Mouse (Mus musculus) G1E (cell line): ENCODE measurements at regions not wholly inside any gene's neighbourhood (a gene's known extent, or its start where the extent isn't known, plus 50 kb on each side); places are given as distances from the start of the nearest gene placed in this dataset.

Experiments
- ATAC-seq: 2 replicates; pipeline ENCODE4 v1.8.0; 2016; ENCODE audit warnings: mild to moderate bottlenecking; ENCODE audit not compliant: insufficient number of reproducible peaks, poor library complexity, low FRiP score, severe bottlenecking; ENCODE audit errors: extremely low read depth
- DNase-seq: peaks from one replicate; pipeline ENCODE4 v3.0.0; 2012; ENCODE audit warnings: low spot score
- H3K27me3 ChIP-seq: 2 replicates; pipeline ENCODE4 v1.6.1; 2012; ENCODE audit warnings: mild to moderate bottlenecking, low read length, inconsistent platforms; ENCODE audit not compliant: insufficient read depth
- H3K36me3 ChIP-seq: replicated peaks from 2 replicates; pipeline ENCODE3; 2012; ENCODE audit warnings: mild to moderate bottlenecking, inconsistent platforms
- H3K4me1 ChIP-seq: 2 replicates; pipeline ENCODE4 v1.6.1; 2012; ENCODE audit warnings: low read depth, low read length, inconsistent platforms, mixed read lengths; ENCODE audit not compliant: insufficient read depth
- H3K4me3 ChIP-seq: 2 replicates; pipeline ENCODE4 v1.5.1; 2012; ENCODE audit warnings: low read depth, mild to moderate bottlenecking, inconsistent platforms, low read length, moderate library complexity, mixed read lengths
- H3K9me3 ChIP-seq: replicated peaks from 2 replicates; pipeline ENCODE4 v1.6.1; 2012; ENCODE audit warnings: inconsistent platforms
- CTCF ChIP-seq: IDR thresholded peaks from 2 replicates; pipeline ENCODE4 v1.5.1; 2012; ENCODE audit warnings: low read depth, low read length, inconsistent platforms, mixed read lengths
- GATA1 ChIP-seq: IDR thresholded peaks from 2 replicates; pipeline ENCODE4 v1.6.1; 2012; ENCODE audit warnings: borderline replicate concordance, low read length, inconsistent platforms, mixed read lengths
- GATA2 ChIP-seq: IDR thresholded peaks from 2 replicates; pipeline ENCODE4 v1.6.1; 2012; ENCODE audit warnings: low read depth, low read length, inconsistent platforms, borderline replicate concordance
- POLR2AphosphoS5 ChIP-seq: IDR thresholded peaks from 2 replicates; pipeline ENCODE4 v1.6.1; 2012; ENCODE audit warnings: low read depth, low read length, inconsistent platforms; ENCODE audit not compliant: insufficient replicate concordance
- TAL1 ChIP-seq: conservative IDR thresholded peaks from 2 replicates; pipeline ENCODE4 v1.6.1; 2012; ENCODE audit warnings: low read depth, low read length, inconsistent platforms, mixed read lengths

GRCm38 (mm10) chr14:60523010-60523409 is 110.8 kb upstream of the Spata13 start:
- no peak for DNase-seq
- TF ChIP-seq GATA1 (no peak), POLR2AphosphoS5 (no peak), TAL1 (no peak), CTCF (no peak), GATA2 (no peak)
- H3K4me1 ChIP-seq: no peaks in the 10 kb centered on the region
- ATAC-seq: no peak
- no peaks in the 10 kb centered on the region for H3K36me3 ChIP-seq
- no peaks in the 10 kb centered on the region for H3K9me3 ChIP-seq
- no peaks in the 10 kb centered on the region for H3K27me3 ChIP-seq
- no peak overlapping the region for H3K4me3 ChIP-seq

GRCm38 (mm10) chr14:60524869-60525268 is 108.9 kb upstream of the Spata13 start:
- Histone ChIP-seq H3K27me3 (no peaks in the 10 kb centered on the region), H3K9me3 (no peaks in the 10 kb centered on the region), H3K36me3 (no peaks in the 10 kb centered on the region), H3K4me1 (no peaks in the 10 kb centered on the region), H3K4me3 (no peak overlapping the region)
- ATAC-seq (no peak), DNase-seq (no peak)
- TF ChIP-seq POLR2AphosphoS5 (no peak), CTCF (no peak), GATA2 (no peak), TAL1 (no peak), GATA1 (no peak)

- H3K4me3 ChIP-seq: no peak overlapping the region
- DNase-seq (peak; percentile 36), ATAC-seq (no peak; the same call in 1 of the 2 replicates)
- no peaks in the 10 kb centered on the region for H3K4me1 ChIP-seq
- H3K9me3 ChIP-seq: no peaks in the 10 kb centered on the region
- TF ChIP-seq GATA2 (no peak), TAL1 (no peak), POLR2AphosphoS5 (no peak), CTCF (peak; percentile 29; the same call in 1 of the 2 replicates), GATA1 (no peak)
- H3K27me3 ChIP-seq: no peaks in the 10 kb centered on the region
- H3K36me3 ChIP-seq: no peaks in the 10 kb centered on the region
These were observed 108.4 kb upstream of the Spata13 start for GRCm38 (mm10) chr14:60525284-60525962.

GRCm38 (mm10) chr14:60525979-60526378 is 107.8 kb upstream of the Spata13 start:
- TF ChIP-seq POLR2AphosphoS5 (no peak), TAL1 (no peak), GATA2 (no peak), CTCF (no peak), GATA1 (no peak)
- DNase-seq (no peak), ATAC-seq (no peak)
- no peaks in the 10 kb centered on the region for H3K9me3 ChIP-seq
- no peak overlapping the region for H3K4me3 ChIP-seq
- no peaks in the 10 kb centered on the region for H3K4me1 ChIP-seq
- no peaks in the 10 kb centered on the region for H3K27me3 ChIP-seq
- H3K36me3 ChIP-seq: no peaks in the 10 kb centered on the region

GRCm38 (mm10) chr14:60526832-60527231 is 107.0 kb upstream of the Spata13 start:
- no peaks in the 10 kb centered on the region for H3K36me3 ChIP-seq
- no peak overlapping the region for H3K4me3 ChIP-seq
- DNase-seq (no peak), ATAC-seq (no peak)
- H3K27me3 ChIP-seq: no peaks in the 10 kb centered on the region
- no peaks in the 10 kb centered on the region for H3K9me3 ChIP-seq
- TF ChIP-seq POLR2AphosphoS5: no peak
- no peak for TF ChIP-seq CTCF
- TF ChIP-seq GATA2: no peak
- no peak for TF ChIP-seq GATA1
- TF ChIP-seq TAL1: no peak
- no peaks in the 10 kb centered on the region for H3K4me1 ChIP-seq

- Histone ChIP-seq H3K9me3 (no peaks in the 10 kb centered on the region), H3K36me3 (no peaks in the 10 kb centered on the region), H3K4me1 (no peaks in the 10 kb centered on the region), H3K4me3 (no peak overlapping the region), H3K27me3 (no peaks in the 10 kb centered on the region)
- TF ChIP-seq GATA2 (no peak), TAL1 (no peak), CTCF (no peak), POLR2AphosphoS5 (no peak), GATA1 (no peak)
- ATAC-seq (no peak), DNase-seq (no peak)
These were observed 105.8 kb upstream of the Spata13 start for GRCm38 (mm10) chr14:60527951-60528350.

GRCm38 (mm10) chr14:60528520-60528919 is 105.3 kb upstream of the Spata13 start:
- no peak for ATAC-seq
- H3K27me3 ChIP-seq: no peaks in the 10 kb centered on the region
- no peaks in the 10 kb centered on the region for H3K4me1 ChIP-seq
- H3K36me3 ChIP-seq: no peaks in the 10 kb centered on the region
- TF ChIP-seq GATA2 (no peak), POLR2AphosphoS5 (no peak), TAL1 (no peak), CTCF (no peak)
- H3K4me3 ChIP-seq: no peak overlapping the region
- no peak for DNase-seq
- no peaks in the 10 kb centered on the region for H3K9me3 ChIP-seq
